Mouse (Mus musculus): ENCODE data around the gene Apoc4.

Apoc4 gene

GRCm38 (mm10) chr7:19681202-19681694 lies at the start of gene Apoc4, which contains the start of gene Gm44805:
Gene Apoc4, minus strand, starts transcription at chr7:19681479.
Gene Gm44805, minus strand, starts transcription at chr7:19681423.
- TF ChIP-seq GATA4 (IDR thresholded peaks at IDR 0.05; ENCODE audit: insufficient replicate concordance, low read length) = peak; percentile 18; the same call in 1 of the 2 replicates

- no peak for TF ChIP-seq GATA4 (IDR thresholded peaks at IDR 0.05; ENCODE audit: insufficient replicate concordance, low read length)
Observed at GRCm38 (mm10) chr7:19726541-19726940, 45.3 kb upstream of the Apoc4 start.

GRCm38 (mm10) chr7:19724167-19724566 lies 42.9 kb upstream of the Apoc4 start:
- TF ChIP-seq GATA4 (IDR thresholded peaks at IDR 0.05; ENCODE audit: insufficient replicate concordance, low read length) = no peak

- peak; percentile 63 for TF ChIP-seq GATA4 (IDR thresholded peaks at IDR 0.05; ENCODE audit: insufficient replicate concordance, low read length)
Observed at GRCm38 (mm10) chr7:19722754-19723195, 41.5 kb upstream of the Apoc4 start.

- TF ChIP-seq GATA4 (IDR thresholded peaks at IDR 0.05; ENCODE audit: insufficient replicate concordance, low read length) = no peak
Observed at GRCm38 (mm10) chr7:19719200-19719599, 37.9 kb upstream of the Apoc4 start.

GRCm38 (mm10) chr7:19718297-19718952 lies 37.1 kb upstream of the Apoc4 start:
- no peak for TF ChIP-seq GATA4 (IDR thresholded peaks at IDR 0.05; ENCODE audit: insufficient replicate concordance, low read length)

- no peak for TF ChIP-seq GATA4 (IDR thresholded peaks at IDR 0.05; ENCODE audit: insufficient replicate concordance, low read length)
Observed at GRCm38 (mm10) chr7:19717346-19717745, 36.1 kb upstream of the Apoc4 start.

- TF ChIP-seq GATA4 (IDR thresholded peaks at IDR 0.05; ENCODE audit: insufficient replicate concordance, low read length) = no peak
Observed at GRCm38 (mm10) chr7:19716822-19717221, 35.5 kb upstream of the Apoc4 start.

- TF ChIP-seq GATA4 (IDR thresholded peaks at IDR 0.05; ENCODE audit: insufficient replicate concordance, low read length) = no peak
Observed at GRCm38 (mm10) chr7:19716055-19716682, 34.9 kb upstream of the Apoc4 start.

- no peak for TF ChIP-seq GATA4 (IDR thresholded peaks at IDR 0.05; ENCODE audit: insufficient replicate concordance, low read length)
Observed at GRCm38 (mm10) chr7:19715239-19716054, 34.2 kb upstream of the Apoc4 start, which contains the start of gene Tomm40. Gene Tomm40, minus strand, starts transcription at chr7:19715438.

GRCm38 (mm10) chr7:19714836-19715235 lies 33.6 kb upstream of the Apoc4 start:
- TF ChIP-seq GATA4 (IDR thresholded peaks at IDR 0.05; ENCODE audit: insufficient replicate concordance, low read length) = no peak

- TF ChIP-seq GATA4 (IDR thresholded peaks at IDR 0.05; ENCODE audit: insufficient replicate concordance, low read length) = no peak
Observed at GRCm38 (mm10) chr7:19713598-19713997, 32.3 kb upstream of the Apoc4 start.

GRCm38 (mm10) chr7:19713196-19713595 lies 31.9 kb upstream of the Apoc4 start:
- TF ChIP-seq GATA4 (IDR thresholded peaks at IDR 0.05; ENCODE audit: insufficient replicate concordance, low read length) = no peak

GRCm38 (mm10) chr7:19712414-19712813 lies 31.1 kb upstream of the Apoc4 start:
- TF ChIP-seq GATA4 (IDR thresholded peaks at IDR 0.05; ENCODE audit: insufficient replicate concordance, low read length) = no peak

GRCm38 (mm10) chr7:19710650-19711049 lies 29.4 kb upstream of the Apoc4 start:
- no peak for TF ChIP-seq GATA4 (IDR thresholded peaks at IDR 0.05; ENCODE audit: insufficient replicate concordance, low read length)

All from liver, adult (tissue).